Mouse (Mus musculus) neural tube, embryonic 13.5 days (tissue): ENCODE measurements around the gene Actr2. TPM values are rescaled to one million over a fixed set of nuclear protein-coding genes. Genes with fewer than 3 reads are reported as not detected.

ENCODE experiments used
- ATAC-seq: fragments of 200-750 bp; cut with Nextera tagmentation; 2 replicates; pipeline ENCODE4 v1.8.0; 2017; ENCODE audit warnings: low read depth, mild to moderate bottlenecking, moderate TSS enrichment, moderate library complexity
- H3K27ac ChIP-seq: fragments of 300-500 bp; sonication (generic); replicated peaks from 2 replicates; pipeline ENCODE4 v1.5.1; 2015; ENCODE audit warnings: moderate library complexity, mild to moderate bottlenecking, inconsistent platforms
- H3K27me3 ChIP-seq: fragments of 300-500 bp; sonication (generic); 2 replicates; pipeline ENCODE4 v1.6.1; 2015; ENCODE audit warnings: mild to moderate bottlenecking, inconsistent platforms
- H3K36me3 ChIP-seq: fragments of 300-500 bp; sonication (generic); 2 replicates; pipeline ENCODE4 v1.6.1; 2015; ENCODE audit warnings: mild to moderate bottlenecking, inconsistent platforms
- H3K4me1 ChIP-seq: fragments of 300-500 bp; sonication (generic); replicated peaks from 2 replicates; pipeline ENCODE4 v1.6.1; 2015; ENCODE audit warnings: inconsistent platforms
- H3K4me2 ChIP-seq: fragments of 300-500 bp; sonication (generic); 2 replicates; pipeline ENCODE4 v1.6.1; 2015; ENCODE audit warnings: inconsistent platforms, mild to moderate bottlenecking, moderate library complexity
- H3K4me3 ChIP-seq: fragments of 300-500 bp; sonication (generic); 2 replicates; pipeline ENCODE4 v1.5.1; 2015; ENCODE audit warnings: mild to moderate bottlenecking, inconsistent platforms
- H3K9ac ChIP-seq: fragments of 300-500 bp; sonication (generic); 2 replicates; pipeline ENCODE4 v1.6.1; 2015; ENCODE audit warnings: moderate library complexity, mild to moderate bottlenecking, inconsistent platforms
- H3K9me3 ChIP-seq: fragments of 300-500 bp; sonication (generic); 2 replicates; pipeline ENCODE4 v1.6.1; 2016; ENCODE audit warnings: inconsistent platforms
- WGBS: fragments of 180-500 bp; shearing (Covaris S2); methylation state at CpG from one replicate; pipeline ENCODE4 v1.1.7; 2015; 5-methylcytosine and 5-hydroxymethylcytosine counted together
- polyA plus RNA-seq: library from polyadenylated mRNA; unstranded; fragments of >200 nt; fragmentation: Nextera tagmentation; extraction: Ambion mirVana; gene quantifications from 2 replicates; pipeline ENCODE4 v1.2.1, GENCODE M21; 2015

Actr2 gene
- polyA plus RNA-seq, 1 experiment from 2014 or later = 159 TPM

- no peak overlapping the region for H3K27ac ChIP-seq
- no peak overlapping the region for H3K9ac ChIP-seq
- ATAC-seq = no peak
- no peaks in the 10 kb centered on the region for H3K27me3 ChIP-seq
- WGBS = 96% methylated on average over 7 of the region's 7 CpGs
- H3K9me3 ChIP-seq = no peaks in the 10 kb centered on the region
- H3K4me3 ChIP-seq = no peak overlapping the region
- no peak overlapping the region for H3K4me2 ChIP-seq
- peaks cover 17% of the 10 kb centered on the region for H3K4me1 ChIP-seq
- 0 out of 2 replicates have a peak, but pooled peaks cover 5% of the 10 kb centered on the region for H3K36me3 ChIP-seq
Measured at GRCm38 (mm10) chr11:20108151-20108550, 4.6 kb downstream of the Actr2 start.

DNA sequence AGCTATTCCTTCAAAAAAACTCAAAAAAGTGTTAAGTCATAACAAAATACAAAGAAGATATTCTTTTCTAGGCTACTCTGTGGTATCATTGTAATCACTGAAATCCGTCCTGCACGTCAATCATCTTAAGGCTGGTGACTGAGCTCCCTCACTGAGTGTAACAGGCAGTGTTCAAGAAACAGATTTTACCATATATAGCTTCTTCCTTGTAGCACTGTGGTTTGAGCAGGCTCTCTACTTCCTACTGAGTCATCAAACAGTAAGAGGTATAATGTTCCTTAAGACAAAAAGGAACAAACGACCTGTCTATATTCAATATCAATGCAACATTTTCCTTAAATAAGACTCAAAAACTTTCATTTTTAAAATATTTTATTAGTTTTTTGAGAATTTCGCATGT lies 5.0 kb downstream of the Actr2 start:
- H3K27me3 ChIP-seq = no peaks in the 10 kb centered on the region
- no peak for ATAC-seq
- H3K9me3 ChIP-seq = no peaks in the 10 kb centered on the region
- H3K9ac ChIP-seq = no peak overlapping the region
- 0 out of 2 replicates have a peak, but pooled peaks cover 5% of the 10 kb centered on the region for H3K36me3 ChIP-seq
- no peak overlapping the region for H3K4me3 ChIP-seq
- peaks cover 17% of the 10 kb centered on the region for H3K4me1 ChIP-seq
- no peak overlapping the region for H3K27ac ChIP-seq
- WGBS = 93% methylated on average over 4 of the region's 4 CpGs
- H3K4me2 ChIP-seq = no peak overlapping the region

- Histone ChIP-seq H3K4me1 (peaks cover 16% of the 10 kb centered on the region), H3K4me3 (no peak overlapping the region), H3K27me3 (no peaks in the 10 kb centered on the region), H3K27ac (no peak overlapping the region), H3K4me2 (no peak overlapping the region), H3K9ac (no peak overlapping the region), H3K9me3 (no peaks in the 10 kb centered on the region), H3K36me3 (0 out of 2 replicates have a peak, but pooled peaks cover 5% of the 10 kb centered on the region)
- WGBS = 95% methylated on average over 3 of the region's 3 CpGs
- no peak for ATAC-seq
Measured at GRCm38 (mm10) chr11:20106946-20107345, 5.8 kb downstream of the Actr2 start.

GRCm38 (mm10) chr11:20103949-20104348 lies 8.8 kb downstream of the Actr2 start:
- whole genome bisulfite sequencing = 97% methylated on average over 2 of the region's 2 CpGs
- H3K9ac ChIP-seq = no peak overlapping the region

DNA sequence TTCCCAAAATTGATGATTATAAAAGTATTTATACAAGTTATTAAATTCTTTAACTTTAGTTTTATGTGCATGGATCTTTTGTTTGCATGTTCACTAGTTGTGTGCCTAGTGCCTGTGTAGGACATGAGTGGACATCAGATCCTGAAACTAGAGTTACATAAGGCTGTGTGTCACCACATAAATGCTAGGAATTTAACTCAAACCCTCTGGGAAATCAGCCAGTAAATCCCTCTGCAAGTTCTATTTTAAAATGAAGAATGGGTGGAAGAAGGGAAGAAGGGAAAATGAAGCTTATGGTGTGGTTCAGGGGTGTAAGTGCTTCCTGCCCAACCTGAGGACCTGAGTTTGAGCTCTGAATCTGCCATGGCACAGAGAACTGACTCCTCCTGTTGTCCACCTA lies 26.4 kb downstream of the Actr2 start:
- Histone ChIP-seq H3K4me1 (no peaks in the 10 kb centered on the region), H3K27me3 (no peaks in the 10 kb centered on the region), H3K9ac (no peak overlapping the region), H3K9me3 (no peaks in the 10 kb centered on the region), H3K27ac (no peak overlapping the region), H3K4me3 (no peak overlapping the region), H3K36me3 (peaks cover 67% of the 10 kb centered on the region), H3K4me2 (no peak overlapping the region)
- ATAC-seq = no peak

More at GRCm38 (mm10) chr11:20103949-20104348, 8.8 kb downstream of the Actr2 start:
- no peaks in the 10 kb centered on the region for H3K9me3 ChIP-seq
- H3K4me1 ChIP-seq = no peaks in the 10 kb centered on the region
- peaks cover 14% of the 10 kb centered on the region for H3K36me3 ChIP-seq
- H3K4me2 ChIP-seq = no peak overlapping the region
- no peak overlapping the region for H3K4me3 ChIP-seq
- ATAC-seq = no peak
- no peak overlapping the region for H3K27ac ChIP-seq
- H3K27me3 ChIP-seq = no peaks in the 10 kb centered on the region

DNA sequence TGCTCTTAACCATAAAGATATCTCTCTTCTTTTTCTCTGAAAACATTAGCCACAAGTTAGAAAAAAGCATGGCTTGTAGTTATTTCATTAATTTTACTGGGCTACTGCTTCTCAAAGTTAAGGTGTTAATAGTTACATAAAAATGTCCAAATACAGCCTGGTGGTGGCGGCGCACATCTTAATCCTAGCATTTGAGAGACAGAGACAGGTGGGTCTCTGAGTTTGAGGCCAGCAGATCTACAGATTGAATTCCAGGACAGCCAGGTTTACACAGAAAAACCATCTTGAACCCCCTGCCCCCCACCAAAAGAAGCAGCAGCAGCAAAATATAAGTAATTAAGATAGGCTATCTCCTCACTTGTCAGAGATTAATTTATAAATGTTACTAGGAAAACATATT lies 27.1 kb downstream of the Actr2 start:
- no peaks in the 10 kb centered on the region for H3K27me3 ChIP-seq
- H3K4me1 ChIP-seq = no peaks in the 10 kb centered on the region
- no peak overlapping the region for H3K9ac ChIP-seq
- H3K4me2 ChIP-seq = no peak overlapping the region
- H3K4me3 ChIP-seq = no peak overlapping the region
- H3K36me3 ChIP-seq = peaks cover 68% of the 10 kb centered on the region
- WGBS = 97% methylated on average over 2 of the region's 2 CpGs
- no peak for ATAC-seq
- H3K9me3 ChIP-seq = no peaks in the 10 kb centered on the region
- H3K27ac ChIP-seq = no peak overlapping the region

DNA sequence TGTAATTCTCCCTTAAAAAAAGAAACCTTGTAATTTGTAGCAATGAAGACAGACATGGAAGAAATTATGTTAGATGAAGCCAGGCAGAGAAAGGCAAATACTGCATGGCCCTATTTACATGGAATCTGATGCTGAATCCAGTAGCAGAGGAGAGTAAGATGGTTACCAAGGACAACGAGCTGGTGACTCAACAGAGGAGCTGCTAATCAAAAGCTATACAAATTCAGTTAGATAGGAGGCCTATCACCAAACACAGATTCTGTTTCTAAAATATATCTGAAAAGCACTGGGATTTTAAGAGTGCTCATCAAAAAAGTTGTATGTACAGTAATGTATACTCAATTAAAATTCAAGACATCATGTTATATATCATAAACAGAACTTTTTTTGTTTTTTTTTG lies 37.3 kb downstream of the Actr2 start:
- Histone ChIP-seq H3K4me1 (no peaks in the 10 kb centered on the region), H3K9me3 (no peaks in the 10 kb centered on the region), H3K9ac (no peak overlapping the region), H3K4me3 (no peak overlapping the region), H3K4me2 (no peak overlapping the region), H3K27ac (no peak overlapping the region), H3K36me3 (peaks cover 68% of the 10 kb centered on the region), H3K27me3 (no peaks in the 10 kb centered on the region)
- 76% methylated on average over 1 of the region's 1 CpGs for WGBS
- ATAC-seq = no peak

DNA sequence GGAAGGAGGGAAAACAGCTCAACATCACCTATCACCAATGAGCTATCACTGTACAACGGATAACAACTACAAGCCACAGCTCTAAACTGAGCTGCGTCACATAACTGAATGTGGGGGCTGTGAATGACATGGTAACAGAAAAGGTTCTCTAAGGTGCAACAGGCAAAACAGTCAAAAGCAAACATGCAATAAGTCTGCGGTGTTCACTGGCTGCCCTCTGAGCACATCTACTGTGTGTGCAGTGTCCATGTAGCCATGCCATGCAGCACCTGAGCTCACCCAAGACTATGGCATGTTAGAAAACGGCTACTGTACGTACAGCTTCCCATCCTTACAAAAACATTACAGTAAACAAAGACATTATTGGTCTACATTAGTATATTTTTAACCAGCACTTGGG lies 39.9 kb downstream of the Actr2 start:
- Histone ChIP-seq H3K4me3 (no peak overlapping the region), H3K9ac (no peak overlapping the region), H3K36me3 (peaks cover 63% of the 10 kb centered on the region), H3K4me2 (no peak overlapping the region), H3K9me3 (no peaks in the 10 kb centered on the region), H3K4me1 (no peaks in the 10 kb centered on the region), H3K27me3 (no peaks in the 10 kb centered on the region), H3K27ac (no peak overlapping the region)
- 94% methylated on average over 5 of the region's 5 CpGs for WGBS
- ATAC-seq = no peak

- no peak overlapping the region for H3K4me2 ChIP-seq
- H3K9ac ChIP-seq = no peak overlapping the region
- H3K27ac ChIP-seq = no peak overlapping the region
- H3K9me3 ChIP-seq = no peaks in the 10 kb centered on the region
- no peaks in the 10 kb centered on the region for H3K4me1 ChIP-seq
- H3K36me3 ChIP-seq = peaks cover 58% of the 10 kb centered on the region
- no peaks in the 10 kb centered on the region for H3K27me3 ChIP-seq
- peak; percentile 47; the same call in 1 of the 2 replicates for ATAC-seq
- 84% methylated on average over 3 of the region's 3 CpGs for WGBS
- no peak overlapping the region for H3K4me3 ChIP-seq
Measured at GRCm38 (mm10) chr11:20072174-20072573, 40.5 kb downstream of the Actr2 start.

DNA sequence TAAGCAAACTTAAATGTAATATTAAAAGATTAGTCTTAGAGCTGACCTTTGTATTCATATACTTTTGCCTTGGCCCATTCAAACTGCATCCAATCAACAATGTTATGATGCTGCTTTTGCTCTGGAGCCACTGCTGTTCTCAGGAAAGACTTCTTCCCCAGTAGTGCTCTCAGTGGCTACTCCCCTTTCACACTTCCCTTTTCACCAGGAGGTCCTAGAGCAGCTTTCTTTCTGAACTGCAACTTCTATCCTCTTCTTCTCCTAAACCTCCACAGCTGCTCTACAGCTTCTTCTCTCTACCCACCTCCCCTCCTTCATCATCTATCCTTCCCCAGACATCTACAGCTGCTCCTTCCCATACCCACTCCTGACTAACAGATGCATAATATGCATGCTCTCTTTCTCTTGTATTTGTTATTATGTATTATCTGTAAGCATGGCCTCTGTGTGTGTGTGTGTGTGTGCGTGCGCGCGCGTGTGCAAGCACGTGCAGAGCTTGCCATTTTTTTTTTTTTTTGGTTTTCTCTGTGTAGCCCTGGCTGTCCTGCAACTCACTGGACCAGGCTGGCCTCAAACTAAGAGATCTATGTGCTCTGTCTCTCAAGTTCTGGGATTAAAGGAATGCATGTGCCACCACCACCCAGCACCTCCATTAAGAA lies 44.2 kb downstream of the Actr2 start:
- no peak for ATAC-seq
- 98% methylated on average over 6 of the region's 6 CpGs for WGBS
- H3K9ac ChIP-seq = no peak overlapping the region
- H3K27ac ChIP-seq = no peak overlapping the region
- H3K27me3 ChIP-seq = no peaks in the 10 kb centered on the region
- no peak overlapping the region for H3K4me3 ChIP-seq
- H3K4me1 ChIP-seq = peaks cover 18% of the 10 kb centered on the region
- no peak overlapping the region for H3K4me2 ChIP-seq
- peaks cover 50% of the 10 kb centered on the region for H3K36me3 ChIP-seq
- H3K9me3 ChIP-seq = no peaks in the 10 kb centered on the region

- Histone ChIP-seq H3K27ac (no peak overlapping the region), H3K9me3 (no peaks in the 10 kb centered on the region), H3K4me1 (peaks cover 18% of the 10 kb centered on the region), H3K27me3 (no peaks in the 10 kb centered on the region), H3K36me3 (peaks cover 50% of the 10 kb centered on the region), H3K4me2 (no peak overlapping the region), H3K9ac (no peak overlapping the region), H3K4me3 (no peak overlapping the region)
- ATAC-seq = no peak
- WGBS = 52% methylated on average over 1 of the region's 1 CpGs
Measured at GRCm38 (mm10) chr11:20067521-20067920, 45.2 kb downstream of the Actr2 start.

GRCm38 (mm10) chr11:20066106-20066505 lies 46.6 kb downstream of the Actr2 start:
- Histone ChIP-seq H3K36me3 (peaks cover 44% of the 10 kb centered on the region), H3K9me3 (no peaks in the 10 kb centered on the region), H3K9ac (no peak overlapping the region), H3K27ac (no peak overlapping the region), H3K4me1 (peaks cover 18% of the 10 kb centered on the region), H3K4me3 (no peak overlapping the region), H3K4me2 (no peak overlapping the region), H3K27me3 (no peaks in the 10 kb centered on the region)
- 93% methylated on average over 1 of the region's 1 CpGs for WGBS
- no peak for ATAC-seq

GRCm38 (mm10) chr11:20064926-20065325 lies 47.8 kb downstream of the Actr2 start:
- Histone ChIP-seq H3K4me3 (no peak overlapping the region), H3K27ac (no peak overlapping the region), H3K9ac (no peak overlapping the region), H3K9me3 (no peaks in the 10 kb centered on the region), H3K4me1 (peaks cover 18% of the 10 kb centered on the region), H3K27me3 (no peaks in the 10 kb centered on the region), H3K36me3 (peaks cover 49% of the 10 kb centered on the region), H3K4me2 (no peak overlapping the region)
- 99% methylated on average over 2 of the region's 2 CpGs for WGBS
- no peak for ATAC-seq
